Mouse (Mus musculus): ENCODE data around the gene Esyt2.

Gene Esyt2

GRCm38 (mm10) chr12:116279181-116279580, 1.8 kb upstream of the Esyt2 start:
- DNase-seq (ENCODE audit: inconsistent age in 2 of 2, low spot score in 1 of 2): no peak

GRCm38 (mm10) chr12:116280149-116280652, 795 bp upstream of the Esyt2 start:
- DNase-seq (ENCODE audit: inconsistent age in 2 of 2, low spot score in 1 of 2): no peak

DNA sequence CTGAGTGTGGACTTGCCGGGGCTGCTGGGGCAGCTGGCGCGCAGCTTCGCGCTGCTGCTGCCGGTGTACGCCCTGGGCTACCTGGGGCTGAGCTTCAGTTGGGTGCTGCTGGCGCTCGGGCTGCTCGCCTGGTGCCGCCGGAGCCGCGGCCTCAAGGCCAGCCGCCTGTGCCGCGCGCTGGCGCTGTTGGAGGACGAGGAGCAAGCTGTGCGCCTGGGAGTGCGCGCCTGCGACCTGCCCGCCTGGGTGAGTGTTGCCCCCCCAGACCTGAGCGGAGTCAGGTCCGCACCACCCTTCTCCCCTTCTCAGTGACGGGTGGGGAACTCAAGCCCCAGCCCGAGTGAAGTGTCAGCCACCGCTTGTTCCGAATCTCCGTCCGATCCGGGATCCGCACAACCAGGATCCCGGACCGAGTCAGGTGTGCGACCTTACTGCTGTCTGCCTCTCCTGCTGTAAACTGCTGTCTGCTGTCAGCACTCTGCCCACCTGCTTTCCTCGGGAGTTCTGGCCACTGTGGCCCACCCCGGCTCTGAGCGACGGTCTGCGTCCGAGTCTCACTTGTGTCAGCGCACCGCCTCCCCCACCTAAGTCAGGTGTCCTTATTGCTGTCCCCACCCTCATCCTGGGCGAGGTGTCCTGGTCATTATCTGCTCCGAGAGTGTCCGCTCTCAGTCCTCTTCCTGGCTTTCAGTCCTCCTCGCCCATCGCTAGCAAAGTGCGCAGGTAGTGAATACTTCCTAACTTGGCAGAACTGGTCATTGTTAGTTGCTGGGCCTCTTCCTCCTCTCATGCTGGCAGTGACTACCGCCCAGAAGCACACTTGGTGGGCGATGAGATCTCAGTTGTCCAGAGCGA, 658 bp downstream of the Esyt2 start:
- peak; percentile 53 to 79 for DNase-seq (ENCODE audit: inconsistent age in 2 of 2, low spot score in 1 of 2)

GRCm38 (mm10) chr12:116282856-116283255, 1.9 kb downstream of the Esyt2 start:
- DNase-seq (ENCODE audit: inconsistent age in 2 of 2, low spot score in 1 of 2): no peak

DNA sequence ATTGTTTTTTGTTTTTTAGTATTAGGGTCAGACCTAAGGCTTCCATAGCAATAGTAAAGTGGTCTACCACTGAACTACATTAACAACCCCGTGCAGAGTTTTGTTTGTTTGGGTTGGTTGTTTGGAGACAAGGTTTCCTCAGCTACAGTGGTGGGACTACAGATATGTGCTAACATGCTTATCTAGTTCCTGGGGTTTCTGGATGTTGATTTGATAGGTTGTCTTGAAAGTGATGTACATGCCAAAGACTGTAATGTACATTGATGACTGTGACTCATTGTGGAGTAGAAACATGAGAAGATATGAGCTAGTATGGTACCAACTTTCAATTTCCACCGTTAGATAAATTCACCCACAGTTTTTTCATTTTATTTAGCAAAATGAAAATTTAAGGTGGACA, 2.5 kb downstream of the Esyt2 start:
- DNase-seq (ENCODE audit: inconsistent age in 2 of 2, low spot score in 1 of 2): no peak

DNA sequence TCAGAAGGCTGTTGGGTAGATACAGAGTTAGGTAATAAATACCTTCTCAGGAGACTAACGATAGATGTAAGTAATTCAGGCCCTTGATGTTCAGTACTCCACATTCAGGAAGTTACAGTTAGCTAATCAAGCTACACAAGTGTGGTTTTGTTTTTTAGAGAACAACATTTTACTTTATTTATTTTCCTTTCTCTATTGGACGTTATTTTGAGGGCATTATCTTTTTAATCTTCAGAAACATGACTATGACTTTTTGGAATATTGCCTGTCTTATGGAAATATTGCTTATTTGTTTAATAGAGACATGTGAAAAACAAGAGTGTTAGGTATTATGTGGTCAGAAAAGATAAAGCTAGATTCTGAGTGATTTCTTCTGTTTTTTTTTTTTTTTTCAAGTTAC, 12.2 kb downstream of the Esyt2 start:
- DNase-seq (ENCODE audit: inconsistent age in 2 of 2, low spot score in 1 of 2): no peak

GRCm38 (mm10) chr12:116293599-116294292, 12.8 kb downstream of the Esyt2 start:
- peak in 1 of 2 experiments; percentile 70 for DNase-seq (ENCODE audit: inconsistent age in 2 of 2, low spot score in 1 of 2)

- DNase-seq (ENCODE audit: inconsistent age in 2 of 2, low spot score in 1 of 2): no peak
Observed at GRCm38 (mm10) chr12:116299906-116300305, 18.9 kb downstream of the Esyt2 start.

DNA sequence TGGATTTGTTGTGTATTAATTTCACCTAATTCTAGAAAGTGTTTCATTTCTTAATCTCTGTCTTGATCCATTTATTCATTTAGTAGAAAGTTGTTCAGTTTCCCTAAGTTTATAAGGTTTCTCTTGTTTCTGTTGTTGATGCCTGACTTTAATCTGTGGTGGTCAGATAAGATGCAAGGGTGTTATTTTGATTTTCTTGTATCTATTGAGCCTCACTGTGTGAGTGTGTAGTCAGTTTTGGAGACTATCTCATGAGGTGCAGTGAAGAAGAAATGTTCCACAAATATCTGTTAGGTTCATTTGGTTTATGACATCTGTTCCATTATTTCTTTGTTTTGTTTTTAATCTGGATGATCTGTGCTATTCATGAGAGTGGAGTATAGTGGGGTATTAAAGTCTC, 21.2 kb downstream of the Esyt2 start:
- no peak for DNase-seq (ENCODE audit: inconsistent age in 2 of 2, low spot score in 1 of 2)

GRCm38 (mm10) chr12:116306042-116306441, 25.0 kb downstream of the Esyt2 start:
- DNase-seq (ENCODE audit: inconsistent age in 2 of 2, low spot score in 1 of 2): peak; percentile 31 to 82

DNA sequence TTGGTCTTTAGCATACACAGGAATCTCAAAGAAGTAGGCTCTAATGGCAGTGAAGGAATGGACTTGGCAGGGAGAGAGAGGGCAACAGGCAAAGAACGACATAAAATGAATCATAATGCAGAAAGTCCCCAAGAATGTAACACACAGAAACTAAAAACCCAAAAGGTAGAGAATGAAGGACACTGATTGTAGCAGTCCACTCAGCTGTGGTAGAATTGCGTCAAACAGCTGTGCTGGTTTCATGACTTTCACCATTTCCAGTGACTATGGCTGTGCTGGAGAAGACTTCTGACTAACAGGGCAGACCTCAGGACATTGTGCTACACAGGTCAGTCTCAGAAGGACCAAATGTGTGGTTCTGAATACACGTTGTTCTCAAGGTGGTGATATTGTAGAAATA, 26.9 kb downstream of the Esyt2 start:
- peak in 1 of 2 experiments; percentile 37 for DNase-seq (ENCODE audit: inconsistent age in 2 of 2, low spot score in 1 of 2)

DNA sequence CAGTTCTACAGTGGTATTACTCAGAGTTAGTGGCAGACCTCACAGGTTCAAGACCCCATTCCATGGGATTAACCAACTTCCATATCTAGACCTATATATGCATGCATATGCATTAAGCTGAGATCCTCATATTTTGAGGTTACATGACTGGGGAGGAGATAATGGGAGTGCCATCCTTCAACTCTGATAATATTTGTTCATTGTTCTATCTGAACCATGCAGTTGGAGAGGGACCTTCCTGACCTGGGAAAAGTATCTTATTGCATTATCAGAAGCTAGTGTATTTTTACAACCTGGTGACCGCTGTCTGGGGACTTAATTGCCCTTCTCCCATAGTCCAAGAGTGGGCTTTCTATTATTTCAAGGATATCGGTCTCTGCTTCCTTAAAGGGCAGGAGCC, 27.6 kb downstream of the Esyt2 start:
- no peak for DNase-seq (ENCODE audit: inconsistent age in 2 of 2, low spot score in 1 of 2)

DNA sequence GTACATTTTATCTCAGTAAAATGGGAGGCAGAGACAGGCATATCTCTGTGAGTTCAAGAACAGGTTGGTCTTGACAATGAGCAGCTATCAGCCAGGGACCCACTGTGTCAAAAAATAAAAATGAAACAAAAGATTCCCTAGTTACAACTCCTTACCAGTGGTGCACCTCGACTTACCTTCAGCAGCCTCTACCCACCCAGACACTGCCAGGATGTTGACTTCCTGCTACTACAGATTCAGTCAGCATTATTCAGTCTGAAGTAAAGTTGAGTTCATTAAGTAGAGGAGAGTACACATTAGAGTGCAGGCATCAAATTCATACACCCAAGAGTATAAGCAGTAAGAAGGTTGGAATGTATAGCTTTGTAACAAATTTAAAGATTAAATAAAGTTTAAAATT, 32.8 kb downstream of the Esyt2 start:
- DNase-seq (ENCODE audit: inconsistent age in 2 of 2, low spot score in 1 of 2): no peak

GRCm38 (mm10) chr12:116315498-116315897, 34.5 kb downstream of the Esyt2 start:
- DNase-seq (ENCODE audit: inconsistent age in 2 of 2, low spot score in 1 of 2): no peak

GRCm38 (mm10) chr12:116317818-116318217, 36.8 kb downstream of the Esyt2 start:
- no peak for DNase-seq (ENCODE audit: inconsistent age in 2 of 2, low spot score in 1 of 2)

DNA sequence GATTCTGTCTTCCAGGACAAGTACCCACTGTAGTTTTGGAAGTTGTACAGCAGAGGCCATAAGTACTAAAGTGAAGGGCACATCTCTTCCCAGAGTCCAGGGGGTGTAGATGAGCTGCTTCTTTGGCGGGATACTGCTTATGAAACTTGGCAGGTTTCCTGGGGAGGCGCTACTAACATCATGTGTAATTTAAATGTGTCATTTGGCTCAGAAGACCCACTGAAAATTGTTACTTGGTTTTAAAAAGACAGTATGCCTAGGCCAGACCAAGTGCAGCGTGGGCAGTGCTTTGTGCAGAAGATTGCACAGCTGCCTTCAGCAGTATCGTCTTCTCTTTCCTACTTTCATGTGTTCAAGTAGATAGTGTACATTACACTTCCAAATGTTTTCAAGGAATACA, 44.5 kb downstream of the Esyt2 start:
- no peak for DNase-seq (ENCODE audit: inconsistent age in 2 of 2, low spot score in 1 of 2)

DNA sequence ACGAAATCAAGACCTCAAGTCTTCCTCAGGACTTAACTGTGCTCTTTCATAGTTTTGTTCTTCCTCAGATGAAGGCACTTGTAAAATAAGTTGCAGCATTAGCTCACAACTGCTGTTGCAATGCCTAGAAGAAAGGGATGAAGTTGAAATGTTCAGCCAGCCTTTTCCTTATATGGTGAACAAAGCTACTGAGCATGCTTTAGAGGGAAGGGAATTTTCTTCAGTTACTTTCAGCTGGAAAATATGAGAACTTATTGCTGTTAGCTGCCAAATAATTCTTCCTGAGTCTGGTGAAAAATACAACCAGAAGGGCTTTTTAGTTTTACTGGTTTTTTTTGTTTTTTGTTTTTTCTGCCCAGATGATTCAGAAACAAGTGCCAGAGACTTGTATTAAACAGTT, 45.2 kb downstream of the Esyt2 start:
- DNase-seq (ENCODE audit: inconsistent age in 2 of 2, low spot score in 1 of 2): no peak

DNA sequence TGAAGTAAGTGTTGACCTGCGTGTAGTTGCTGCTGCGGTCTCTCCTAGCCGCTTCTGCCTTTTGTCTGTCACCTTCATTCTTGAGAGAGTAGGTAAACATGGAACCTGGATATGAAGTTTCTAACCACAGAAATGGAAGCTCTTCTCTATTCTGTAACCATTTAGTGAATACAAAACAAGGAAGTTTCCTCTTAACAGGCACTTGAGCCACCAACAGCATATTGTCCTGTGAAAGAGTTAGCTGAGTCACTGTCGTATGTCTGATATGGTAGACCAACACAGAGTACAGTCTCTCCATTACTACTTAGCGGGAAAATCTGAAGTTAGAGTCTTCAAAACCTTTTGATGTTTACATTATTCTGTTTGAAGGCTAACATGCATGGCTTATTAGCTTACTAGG, 53.3 kb downstream of the Esyt2 start:
- DNase-seq (ENCODE audit: inconsistent age in 2 of 2, low spot score in 1 of 2): no peak

- DNase-seq (ENCODE audit: inconsistent age in 2 of 2, low spot score in 1 of 2): no peak
Observed at GRCm38 (mm10) chr12:116340160-116340559, 59.2 kb downstream of the Esyt2 start.

- no peak for DNase-seq (ENCODE audit: inconsistent age in 2 of 2, low spot score in 1 of 2)
Observed at GRCm38 (mm10) chr12:116348755-116349286, 67.8 kb downstream of the Esyt2 start.

DNA sequence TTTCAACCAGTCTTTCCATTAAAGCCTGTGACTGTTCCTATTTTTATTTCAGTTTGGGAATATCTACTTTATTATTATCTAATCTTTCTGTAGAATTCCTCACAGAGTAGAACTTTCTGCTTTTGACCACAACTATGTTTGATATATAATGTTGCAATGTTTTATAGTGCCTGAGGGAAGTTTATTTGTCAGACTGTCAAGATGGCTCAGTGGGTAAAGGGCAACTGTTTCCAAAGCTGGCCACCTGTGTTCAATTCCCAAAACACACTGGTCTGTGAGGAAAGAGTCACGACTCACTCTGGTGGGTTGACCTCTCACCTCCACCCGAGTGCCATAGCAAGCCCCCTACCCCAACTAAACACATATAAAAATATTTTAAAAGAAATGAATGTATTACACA, 68.4 kb downstream of the Esyt2 start:
- DNase-seq (ENCODE audit: inconsistent age in 2 of 2, low spot score in 1 of 2): no peak

GRCm38 (mm10) chr12:116351022-116351421, 70.0 kb downstream of the Esyt2 start:
- no peak for DNase-seq (ENCODE audit: inconsistent age in 2 of 2, low spot score in 1 of 2)

Data from adrenal gland, adult (tissue).